Comparison of ENCODE assay signal across 26 mouse cellular contexts in the genomic region with DNA sequence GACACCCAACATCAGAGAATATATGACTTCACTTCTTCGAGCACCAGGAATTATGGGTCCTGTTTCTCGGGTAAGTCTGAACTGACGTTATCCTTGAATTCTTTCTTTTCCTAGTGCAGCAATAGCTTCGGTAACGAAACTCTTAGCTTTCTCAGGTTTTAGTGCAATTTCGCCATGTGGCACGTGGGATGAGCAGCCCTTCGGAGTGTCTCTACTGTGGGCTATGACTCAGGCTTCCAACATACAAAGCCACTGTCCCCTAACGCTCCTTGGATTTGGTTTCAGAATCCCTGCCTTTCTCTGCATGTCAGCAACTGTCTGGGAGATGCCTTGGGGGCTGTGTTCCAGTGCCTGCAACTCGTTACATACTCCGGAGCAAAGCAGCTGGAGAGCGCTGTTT. TPM values are rescaled to one million over a fixed set of nuclear protein-coding genes. Genes with fewer than 3 reads are reported as not detected.
DNase-seq lines count a peak whose midpoint lies in the region; ATAC-seq lines count a peak whose summit lies in the region.
"Had no signal": no experiment of that assay in that cellular context is flagged by ENCODE, and none has a peak within 500 bp of the region (broad histone marks: within the 10 kb centered on the region; RNA-seq: fewer than 3 reads in every experiment).

No protein-coding gene starts in this region.

- peak; percentile 90 for ATAC-seq in frontal cortex, adult (ENCODE audit: low TSS enrichment)
- no peak for ATAC-seq in limb, embryonic 13.5 days (ENCODE audit: low FRiP score, low read depth)
- ATAC-seq: activated CD4-positive, CD25-positive, alpha-beta regulatory T cell, adult 4 months; forebrain, embryonic 16.5 days; intestine, postnatal 0 days; midbrain, embryonic 16.5 days had no signal

- H3K4me1 ChIP-seq in limb, embryonic 13.5 days, result peaks cover 46% of the 10 kb centered on the region

- 57% methylated on average over 12 of the region's 12 CpGs for WGBS in limb, embryonic 13.5 days

- H3K27ac ChIP-seq in limb, embryonic 13.5 days, result peak overlapping the region; percentile 48; the same call in 1 of the 2 replicates
- H3K27ac ChIP-seq: forebrain, embryonic 10.5 days; kidney, embryonic 15.5 days; midbrain, embryonic 10.5 days; stomach, postnatal 0 days had no signal

- no peaks in the 10 kb centered on the region for H3K27me3 ChIP-seq in limb, embryonic 13.5 days
- H3K27me3 ChIP-seq: heart, embryonic 12.5 days; kidney, embryonic 15.5 days had no signal

- intact Hi-C loops in left cerebral cortex, postnatal 14 days (cut with DNase I), result no loop called here
- intact Hi-C loops in left cerebral cortex, postnatal 4 days (cut with DNase I), result no loop called here

- H3K9me3 ChIP-seq in limb, embryonic 13.5 days, result no peaks in the 10 kb centered on the region
- H3K9me3 ChIP-seq: forebrain, embryonic 10.5 days; heart, embryonic 12.5 days; kidney, embryonic 15.5 days; midbrain, embryonic 10.5 days had no signal

- H3K4me2 ChIP-seq in limb, embryonic 13.5 days (replicated peaks), result no peak overlapping the region
- H3K4me2 ChIP-seq: heart, embryonic 12.5 days; kidney, embryonic 15.5 days had no signal

- no peak for DNase-seq in frontal cortex, postnatal 10 days (ENCODE audit: low spot score in 2 of 2)
- peak; percentile 20 to 49 for DNase-seq in left cerebral cortex, postnatal 14 days (ENCODE audit: low spot score in 2 of 2)
- no peak for DNase-seq in left cerebral cortex, postnatal 4 days
- DNase-seq in brain, adult 2 months (ENCODE audit: low read depth, low spot score), result peak; percentile 75
- no peak for DNase-seq in thymus, adult 18-20 months
- no peak for DNase-seq in adrenal gland, postnatal 25 days
- DNase-seq: adrenal gland, adult 8-10 months; cerebellum, adult 2 months; cerebellum, postnatal 36 days; embryo, embryonic 11 days; gastrocnemius, postnatal 14 days; heart, adult 18-20 months; heart, postnatal 10 days; kidney, postnatal 36 days had no signal

- no peaks in the 10 kb centered on the region for H3K36me3 ChIP-seq in limb, embryonic 13.5 days
- H3K36me3 ChIP-seq: forebrain, embryonic 10.5 days; heart, embryonic 12.5 days; kidney, embryonic 15.5 days; midbrain, embryonic 10.5 days had no signal

- no peak overlapping the region for H3K4me3 ChIP-seq in limb, embryonic 13.5 days
- H3K4me3 ChIP-seq: forebrain, embryonic 10.5 days; heart, embryonic 12.5 days; kidney, embryonic 15.5 days; midbrain, embryonic 10.5 days; myocyte had no signal

- H3K9ac ChIP-seq in limb, embryonic 13.5 days, result no peak overlapping the region
- H3K9ac ChIP-seq: heart, embryonic 12.5 days; kidney, embryonic 15.5 days had no signal

RNA-seq across cellular contexts. Expression of a gene that starts 29.0 kb away (rescaled TPM):
- total RNA-seq in left cerebral cortex, postnatal 14 days (2021), result 1 to 10 TPM in 1 of 2 experiments, under 1 TPM in 1; 0.94 to 1.1 TPM
- total RNA-seq in left cerebral cortex, postnatal 4 days (2021), result 1 to 10 TPM in 1 of 2 experiments, under 1 TPM in 1; 0.52 to 1.5 TPM
- polyA plus RNA-seq in limb, embryonic 13.5 days (2015; fragmentation: Nextera tagmentation; extraction: Ambion mirVana), result 8.5 and 9.0 TPM in 2 replicates
- 24.4 and 26.0 TPM in 2 replicates for total RNA-seq in adrenal gland, postnatal 25 days (2021)

Comparison
In these comparisons a context has a peak if more than half of its experiments do, and no peak if none do; other contexts are left out.
1. DNase-seq: peak in left cerebral cortex, postnatal 14 days (2 of 2) and brain, adult 2 months (single experiment); none in frontal cortex, postnatal 10 days (0 of 2), left cerebral cortex, postnatal 4 days (single experiment), thymus, adult 18-20 months (0 of 2) and adrenal gland, postnatal 25 days (single experiment).
2. RNA of a gene that starts 29.0 kb away (total RNA-seq): 24.4 to 26.0 TPM in adrenal gland, postnatal 25 days; 0.52 to 1.5 TPM in left cerebral cortex, postnatal 4 days and 0.94 to 1.1 TPM in left cerebral cortex, postnatal 14 days; every median in the first group is over 10 times any median in the second.